Mouse (Mus musculus) right cerebral cortex, postnatal 14 days (tissue): ENCODE results near the gene Cnot3.
A peak's percentile ranks its signal among the peaks of the same experiment; 100 is the strongest.
"Not testable (repeated sequence)": the region's sequence is repeated elsewhere in the genome, so short reads cannot be mapped to it uniquely, and the experiment has no call there.

Experiments used
- DNase-seq: peaks from one replicate; pipeline ENCODE4 v3.0.0; 2022

The Cnot3 gene

DNA sequence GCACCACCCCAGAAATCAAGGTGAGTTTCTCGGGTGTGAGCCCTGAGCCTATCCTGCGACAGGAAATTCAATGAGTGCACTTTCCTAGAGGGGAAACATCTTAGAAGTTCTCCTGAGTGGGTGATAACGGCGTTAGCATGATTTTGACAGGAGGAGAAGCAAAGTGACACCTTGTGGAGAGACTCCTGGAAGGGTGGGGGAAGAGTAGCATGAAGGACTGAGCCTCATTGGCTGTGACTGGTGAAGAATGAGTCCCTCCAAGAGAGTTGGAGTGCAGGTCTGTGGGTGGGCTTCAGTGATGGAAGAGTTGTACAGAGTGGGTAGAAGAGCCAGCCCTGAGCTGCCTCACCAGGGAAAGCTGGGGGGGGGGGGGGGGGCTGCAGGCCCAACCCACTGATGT lies 11.9 kb downstream of the Cnot3 start:
- no peak for DNase-seq

DNA sequence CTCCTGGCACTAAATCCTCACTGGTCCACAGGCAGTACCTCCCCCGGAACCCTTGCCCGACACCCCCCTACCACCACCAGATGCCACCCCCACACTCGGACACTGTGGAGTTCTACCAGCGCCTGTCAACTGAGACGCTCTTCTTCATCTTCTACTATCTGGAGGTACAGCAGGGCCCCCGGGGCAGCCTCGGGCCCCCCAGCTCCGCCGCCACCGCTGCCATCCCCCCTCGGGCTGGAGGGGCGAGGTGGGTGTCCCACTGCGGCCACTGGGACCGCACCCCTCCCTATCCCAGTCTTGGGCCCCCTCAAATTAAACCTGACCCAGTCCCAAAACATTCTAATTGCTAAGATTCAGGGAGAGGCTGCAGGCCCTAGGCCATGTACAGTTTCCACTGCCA lies 13.5 kb downstream of the Cnot3 start:
- no peak for DNase-seq

- no peak for DNase-seq
These were observed 19.6 kb downstream of the Cnot3 start for GRCm38 (mm10) chr7:3664524-3665214.

DNA sequence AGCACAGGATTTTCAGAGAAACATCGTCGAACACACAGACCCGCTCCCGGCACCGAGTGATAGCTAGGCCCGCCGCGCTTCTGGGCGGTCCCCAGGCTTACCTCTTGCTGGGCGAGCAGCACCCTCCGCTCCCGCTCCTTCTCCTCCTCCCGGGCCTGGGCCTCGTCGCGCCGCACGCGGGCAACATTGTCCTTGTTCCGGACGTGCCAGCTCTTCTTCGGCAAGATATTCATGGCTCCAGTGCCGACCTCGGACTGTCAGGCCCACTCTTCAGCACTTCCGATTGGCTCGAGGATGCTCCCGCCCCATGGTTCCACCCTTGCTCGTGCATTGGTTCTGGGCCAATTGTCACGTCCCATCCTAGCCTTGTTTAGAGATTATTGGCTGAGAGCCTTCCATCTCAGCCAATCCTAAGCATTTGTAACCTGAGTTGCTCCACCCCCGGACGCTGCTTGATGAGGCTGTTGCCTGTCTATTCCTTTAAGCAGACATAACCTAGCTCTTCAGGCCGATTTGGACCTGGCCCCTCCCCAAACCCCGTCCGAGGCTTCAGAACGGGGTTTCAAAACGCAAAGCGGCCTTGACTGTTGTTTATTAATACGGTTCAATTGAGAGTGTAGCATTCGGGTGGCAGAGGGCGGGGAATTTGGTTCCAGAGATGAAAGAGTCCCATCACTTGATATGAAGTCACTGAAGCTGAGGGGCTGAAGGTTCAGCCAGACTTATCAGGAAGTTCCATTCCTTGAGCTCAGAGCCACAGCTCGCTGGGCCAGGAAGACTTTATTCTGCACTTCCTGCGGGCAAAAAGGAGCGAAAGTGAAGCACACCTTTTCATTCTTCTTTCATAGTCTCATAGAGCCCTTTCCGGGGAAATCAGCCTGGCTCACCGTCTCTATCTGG lies 20.4 kb downstream of the Cnot3 start, which contains the start of gene Leng1:
TSS of gene Leng1 (minus strand) at position 626 of the 900 bp plus-strand sequence.
- DNase-seq, result peak; percentile 95

- DNase-seq, result no peak
These were observed 21.9 kb downstream of the Cnot3 start for GRCm38 (mm10) chr7:3666921-3667391.

GRCm38 (mm10) chr7:3674507-3675227 lies 29.6 kb downstream of the Cnot3 start:
- peak; percentile 91 for DNase-seq

DNA sequence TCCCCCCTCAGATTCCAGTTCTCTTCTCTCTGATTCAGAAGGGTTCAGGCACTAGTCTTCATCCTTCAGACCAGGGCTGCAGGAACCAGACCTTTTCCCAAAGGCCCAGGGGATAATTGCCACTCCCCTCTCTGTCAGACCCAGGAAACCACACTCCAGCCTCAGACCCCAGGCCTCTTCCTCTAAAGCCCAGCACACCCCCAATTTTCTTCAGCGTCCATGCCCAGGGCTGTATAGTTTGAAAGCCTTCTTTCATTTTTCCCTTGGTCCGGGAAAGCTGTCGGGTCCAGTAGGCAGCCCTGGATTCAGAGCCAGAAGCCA lies 30.1 kb downstream of the Cnot3 start:
- DNase-seq, result no peak

DNA sequence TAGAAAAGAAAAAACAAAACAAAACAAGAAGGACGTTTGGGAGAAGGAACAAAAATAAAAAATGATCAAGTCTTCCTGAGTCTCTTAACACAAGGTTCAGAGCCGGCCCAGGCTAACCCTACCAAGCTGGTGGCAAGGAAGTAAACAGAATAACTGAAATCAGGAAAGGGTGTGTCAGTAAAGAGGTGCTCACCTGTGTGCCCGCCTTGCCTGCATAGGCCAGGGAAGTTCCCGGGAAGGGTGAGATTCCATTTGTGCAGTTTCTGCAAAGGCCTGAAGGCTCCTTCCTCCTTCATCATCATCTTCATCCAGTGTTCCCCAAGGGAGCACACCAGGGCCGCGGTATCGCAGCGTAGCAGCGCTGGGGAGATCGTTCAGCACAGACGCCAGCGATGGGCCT lies 31.3 kb downstream of the Cnot3 start:
- DNase-seq, result no peak

- DNase-seq, result no peak
These were observed 32.3 kb downstream of the Cnot3 start, which contains the start of gene Tmc4 for GRCm38 (mm10) chr7:3677342-3677741. Gene Tmc4 (minus strand): TSS chr7:3677553.

GRCm38 (mm10) chr7:3683908-3684550 lies 39.0 kb downstream of the Cnot3 start:
- DNase-seq, result no peak

- DNase-seq, result no peak
These were observed 39.6 kb downstream of the Cnot3 start for GRCm38 (mm10) chr7:3684698-3685097.

DNA sequence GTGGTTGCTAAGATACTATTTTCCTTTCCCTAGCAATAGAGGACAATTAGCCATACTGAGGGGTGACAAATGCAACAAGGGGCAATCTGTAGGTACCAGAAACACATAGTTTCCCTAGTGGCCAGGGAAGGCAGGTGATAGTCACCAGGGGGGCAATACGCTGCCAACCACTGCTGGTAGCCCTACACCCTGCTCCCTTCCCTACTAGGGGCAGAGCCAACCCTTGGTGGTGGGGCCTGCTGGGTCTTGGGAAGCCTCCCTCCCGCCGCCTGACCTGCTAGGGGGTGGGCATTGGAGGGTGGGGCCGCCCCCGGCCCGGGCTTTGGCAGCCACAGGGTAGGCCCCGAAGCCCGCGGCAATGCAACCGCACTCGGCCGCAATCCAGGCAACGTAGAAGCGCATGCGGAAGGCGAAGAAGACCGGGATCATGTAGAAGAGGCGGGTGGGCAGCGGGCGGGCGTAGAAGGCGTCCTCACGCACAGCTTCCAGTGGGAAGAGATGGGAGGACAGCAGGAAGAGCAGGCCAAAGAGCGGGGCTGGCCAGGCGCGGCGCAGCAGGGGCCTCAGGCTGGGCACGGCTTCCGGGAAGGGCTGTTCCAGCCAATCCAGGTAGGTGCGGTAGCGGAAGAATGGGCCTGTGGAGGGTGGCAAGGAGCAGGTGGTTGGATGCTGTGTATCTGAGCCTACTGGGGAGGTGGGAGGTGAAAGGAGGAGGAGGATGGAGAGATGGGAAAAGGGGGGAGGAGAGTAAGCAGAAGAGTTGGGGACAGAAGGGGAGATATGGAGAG lies 40.5 kb downstream of the Cnot3 start:
- DNase-seq, result no peak

DNA sequence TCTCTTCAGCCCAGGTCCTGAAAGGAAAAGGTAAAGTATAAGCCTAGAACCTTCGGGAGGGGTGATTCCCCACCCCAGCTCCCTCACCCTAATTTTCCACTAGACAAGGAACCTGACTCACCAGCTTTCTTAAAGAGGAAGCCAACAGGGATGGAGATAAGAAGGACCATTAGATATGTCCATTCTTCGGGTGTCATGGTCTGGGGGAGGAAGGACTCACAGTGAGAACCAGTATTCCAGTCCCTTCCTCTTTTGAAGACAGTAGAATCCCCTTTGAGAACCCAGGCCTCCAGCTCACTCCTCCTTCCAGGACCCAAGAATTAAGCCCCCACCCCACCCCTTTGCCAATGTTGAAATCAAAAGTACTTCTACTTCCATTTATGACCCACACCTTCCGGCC lies 46.9 kb downstream of the Cnot3 start:
- no peak for DNase-seq

- no peak for DNase-seq
These were observed 47.4 kb downstream of the Cnot3 start, which contains the start of gene Tsen34 for GRCm38 (mm10) chr7:3692382-3692986. Gene Tsen34 (plus strand): TSS chr7:3692863.

DNA sequence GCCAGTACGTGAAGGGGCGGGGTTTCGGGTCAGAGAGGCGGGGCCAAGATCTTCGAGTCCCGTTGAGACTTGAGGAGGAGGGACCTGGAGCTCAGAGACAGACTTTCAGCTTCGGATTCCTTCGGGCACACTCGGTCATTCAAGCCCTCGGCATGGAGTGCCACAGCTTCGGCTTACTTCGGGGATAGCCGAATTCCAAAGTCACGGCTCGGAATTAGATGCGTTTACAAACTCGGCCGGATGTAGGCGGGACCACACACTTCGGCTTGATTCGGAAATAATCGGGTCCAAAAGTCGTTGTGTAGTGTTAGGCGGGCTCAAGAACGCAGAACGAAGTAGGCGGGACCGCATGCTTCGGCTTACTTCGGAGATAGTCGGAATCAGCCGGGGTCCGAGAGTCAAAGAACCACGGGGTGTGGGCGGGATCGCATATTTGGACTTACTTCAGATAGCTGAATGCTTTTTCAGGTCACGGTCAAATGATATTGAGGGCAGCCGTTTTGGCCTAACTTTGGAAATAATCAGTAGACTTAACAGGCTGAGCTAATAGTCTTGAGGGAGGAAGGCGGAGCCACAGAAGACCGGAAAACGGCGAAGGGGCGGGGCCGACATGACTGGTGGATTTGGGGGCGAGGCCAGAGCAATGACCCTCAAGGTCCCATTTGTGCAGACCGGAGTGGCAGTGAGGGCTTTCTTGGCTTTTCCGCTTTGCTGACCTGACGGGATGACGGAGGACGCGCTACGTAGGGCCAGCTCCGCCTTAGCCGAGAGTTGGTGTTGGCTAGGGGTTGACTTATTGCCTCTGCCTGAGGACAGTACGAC lies 48.1 kb downstream of the Cnot3 start, which contains the start of gene Mboat7:
TSS of gene Mboat7 (minus strand) at position 537 of the 822 bp plus-strand sequence.
- peak; percentile 95 for DNase-seq

GRCm38 (mm10) chr7:3693809-3694075 lies 48.7 kb downstream of the Cnot3 start:
- DNase-seq, result no peak

DNA sequence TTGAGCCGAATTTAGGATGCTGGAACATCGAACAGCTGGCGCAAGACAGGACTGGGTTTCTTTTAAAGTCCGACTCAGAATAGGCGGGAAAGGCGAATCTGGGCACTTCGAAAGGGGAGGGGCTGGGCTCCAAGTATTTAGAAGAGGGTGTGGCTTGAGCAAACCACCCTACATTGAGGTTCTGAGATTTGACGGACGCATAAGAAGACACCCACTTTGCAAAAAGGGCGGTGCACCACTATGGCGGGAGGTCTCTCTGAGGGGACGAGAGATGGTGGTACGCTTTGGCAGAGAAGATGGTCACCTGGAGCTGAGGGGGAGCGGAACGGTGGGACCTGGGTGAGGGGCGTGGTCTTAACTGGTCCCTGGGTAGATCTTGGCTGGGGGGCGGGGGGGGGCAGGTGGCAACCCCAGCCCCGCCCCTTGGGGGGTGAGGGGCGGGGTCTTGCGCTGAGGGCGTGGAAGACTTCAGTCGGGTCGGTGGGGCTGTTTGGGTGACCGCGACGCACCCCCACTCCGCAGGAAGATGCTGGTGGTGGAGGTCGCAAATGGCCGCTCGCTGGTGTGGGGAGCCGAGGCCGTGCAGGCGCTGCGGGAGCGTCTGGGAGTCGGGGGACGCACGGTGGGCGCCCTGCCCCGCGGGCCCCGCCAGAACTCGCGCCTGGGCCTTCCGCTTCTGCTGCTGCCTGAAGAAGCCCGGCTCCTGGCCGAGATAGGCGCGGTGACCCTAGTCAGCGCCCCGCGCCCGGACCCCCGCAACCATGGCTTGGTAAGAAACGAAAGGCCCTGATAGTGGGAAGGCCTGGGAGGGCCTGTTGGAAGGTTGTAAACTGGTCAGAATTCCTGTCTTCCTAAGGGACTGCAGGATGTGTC lies 49.2 kb downstream of the Cnot3 start:
- peak; percentile 38 for DNase-seq

- DNase-seq, result not testable (repeated sequence)
These were observed 49.9 kb downstream of the Cnot3 start for GRCm38 (mm10) chr7:3694949-3695305.

DNA sequence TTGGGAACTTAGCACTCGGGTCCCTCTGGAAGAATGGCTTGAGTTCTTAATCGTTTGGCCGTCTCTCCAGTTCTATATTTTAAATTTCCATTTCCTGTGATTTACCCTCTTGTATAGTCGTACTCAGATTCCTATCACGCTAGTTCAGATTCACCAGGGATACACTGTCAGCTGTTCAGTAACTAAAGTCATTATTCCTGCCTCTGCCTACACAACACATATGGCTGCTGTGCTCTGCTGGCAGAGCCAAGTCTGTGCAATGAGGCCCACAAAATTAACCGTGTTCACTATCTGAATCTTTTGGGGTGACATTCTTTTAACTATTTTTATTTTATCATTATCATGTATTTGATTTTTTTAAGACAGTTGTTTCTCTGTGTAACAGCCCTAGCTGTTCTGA lies 53.4 kb downstream of the Cnot3 start:
- DNase-seq, result no peak
